Mouse (Mus musculus) liver, embryonic 16.5 days (tissue): ENCODE data around the gene Gkn3. TPM values are rescaled to one million over a fixed set of nuclear protein-coding genes. Genes with fewer than 3 reads are reported as not detected.

Experiments
- ATAC-seq: fragments of 200-750 bp; cut with Nextera tagmentation; 2 replicates; pipeline ENCODE4 v1.8.0; 2017; ENCODE audit warnings: low read depth, mild to moderate bottlenecking, moderate number of reproducible peaks, moderate library complexity
- H3K27ac ChIP-seq: fragments of 300-500 bp; sonication (generic); 2 replicates; pipeline ENCODE4 v1.5.1; 2014; ENCODE audit warnings: mild to moderate bottlenecking, low read length
- H3K27me3 ChIP-seq: fragments of 300-500 bp; sonication (generic); 2 replicates; pipeline ENCODE4 v1.6.1; 2014; ENCODE audit warnings: low read depth, low read length, mixed read lengths; ENCODE audit not compliant: control insufficient read depth, insufficient read depth
- H3K36me3 ChIP-seq: fragments of 300-500 bp; sonication (generic); 2 replicates; pipeline ENCODE4 v1.6.1; 2014; ENCODE audit warnings: mild to moderate bottlenecking; ENCODE audit not compliant: control insufficient read depth, insufficient read depth
- H3K4me1 ChIP-seq: fragments of 300-500 bp; sonication (generic); 2 replicates; pipeline ENCODE4 v1.6.1; 2014; ENCODE audit warnings: low read depth, low read length, mixed read lengths; ENCODE audit not compliant: control insufficient read depth
- H3K4me2 ChIP-seq: fragments of 300-500 bp; sonication (generic); 2 replicates; pipeline ENCODE4 v1.6.1; 2014; ENCODE audit warnings: low read depth, low read length, mixed read lengths
- H3K4me3 ChIP-seq: fragments of 300-500 bp; sonication (generic); 2 replicates; pipeline ENCODE4 v1.5.1; 2014; ENCODE audit warnings: low read depth, mild to moderate bottlenecking, low read length
- H3K9ac ChIP-seq: fragments of 300-500 bp; sonication (generic); 2 replicates; pipeline ENCODE4 v1.6.1; 2014; ENCODE audit warnings: low read depth, low read length
- H3K9me3 ChIP-seq: fragments of 300-500 bp; sonication (generic); replicated peaks from 2 replicates; pipeline ENCODE4 v1.6.1; 2016; ENCODE audit warnings: low read length; ENCODE audit not compliant: control insufficient read depth
- WGBS: fragments of 180-500 bp; shearing (Covaris S2); extraction: QIAGEN DNeasy Blood & Tissue Kit; methylation state at CpG from one replicate; pipeline ENCODE4 v1.1.7; 2014; ENCODE audit not compliant: insufficient replicate concordance; 5-methylcytosine and 5-hydroxymethylcytosine counted together
- polyA plus RNA-seq: library from polyadenylated mRNA; unstranded; fragments of >200 nt; fragmentation: Nextera tagmentation; extraction: Ambion mirVana; gene quantifications from 2 replicates; pipeline ENCODE4 v1.2.1, GENCODE M21; 2015

Gene Gkn3
- polyA plus RNA-seq, 1 experiment from 2014 or later, result not detected

- Histone ChIP-seq H3K4me2 (no peak overlapping the region), H3K36me3 (no peaks in the 10 kb centered on the region), H3K4me3 (no peak overlapping the region), H3K27ac (no peak overlapping the region), H3K9me3 (no peaks in the 10 kb centered on the region), H3K27me3 (no peaks in the 10 kb centered on the region), H3K4me1 (no peaks in the 10 kb centered on the region; the same call in 1 of the 2 replicates), H3K9ac (no peak overlapping the region)
- 41% methylated on average over 6 of the region's 6 CpGs for WGBS
- ATAC-seq, result 0 out of 2 replicates have a peak, but pooled peaks have one; percentile 37
These were observed 12.7 kb upstream of the Gkn3 start for GRCm38 (mm10) chr6:87401456-87401855.

GRCm38 (mm10) chr6:87399886-87400566 lies 11.3 kb upstream of the Gkn3 start:
- H3K27ac ChIP-seq, result 0 out of 2 replicates have a peak overlapping the region, but pooled peaks have one; percentile 1
- H3K36me3 ChIP-seq, result no peaks in the 10 kb centered on the region
- no peak overlapping the region for H3K4me3 ChIP-seq
- 7% methylated on average over 4 of the region's 4 CpGs for WGBS
- no peaks in the 10 kb centered on the region for H3K27me3 ChIP-seq
- no peaks in the 10 kb centered on the region; the same call in 1 of the 2 replicates for H3K4me1 ChIP-seq
- H3K9me3 ChIP-seq, result no peaks in the 10 kb centered on the region
- no peak overlapping the region for H3K9ac ChIP-seq
- no peak for ATAC-seq
- no peak overlapping the region for H3K4me2 ChIP-seq

GRCm38 (mm10) chr6:87399137-87399536 lies 10.4 kb upstream of the Gkn3 start:
- no peak overlapping the region for H3K27ac ChIP-seq
- H3K27me3 ChIP-seq, result no peaks in the 10 kb centered on the region
- no peaks in the 10 kb centered on the region for H3K9me3 ChIP-seq
- no peaks in the 10 kb centered on the region; the same call in 1 of the 2 replicates for H3K4me1 ChIP-seq
- no peak overlapping the region for H3K4me2 ChIP-seq
- 0 out of 2 replicates have a peak, but pooled peaks have one; percentile 21 for ATAC-seq
- no peak overlapping the region for H3K4me3 ChIP-seq
- no peak overlapping the region for H3K9ac ChIP-seq
- H3K36me3 ChIP-seq, result no peaks in the 10 kb centered on the region
- WGBS, result 1% methylated on average over 5 of the region's 5 CpGs

GRCm38 (mm10) chr6:87394783-87395182 lies 6.0 kb upstream of the Gkn3 start:
- Histone ChIP-seq H3K4me2 (no peak overlapping the region), H3K36me3 (no peaks in the 10 kb centered on the region), H3K4me1 (peaks cover 9% of the 10 kb centered on the region), H3K27ac (no peak overlapping the region), H3K27me3 (no peaks in the 10 kb centered on the region), H3K9ac (no peak overlapping the region), H3K9me3 (no peaks in the 10 kb centered on the region), H3K4me3 (no peak overlapping the region)
- 67% methylated on average over 9 of the region's 9 CpGs for WGBS
- ATAC-seq, result no peak

GRCm38 (mm10) chr6:87393466-87394205 lies 4.9 kb upstream of the Gkn3 start:
- no peak overlapping the region for H3K4me2 ChIP-seq
- WGBS, result 31% methylated on average over 8 of the region's 8 CpGs
- H3K4me3 ChIP-seq, result no peak overlapping the region
- H3K27me3 ChIP-seq, result no peaks in the 10 kb centered on the region
- H3K9me3 ChIP-seq, result no peaks in the 10 kb centered on the region
- H3K27ac ChIP-seq, result no peak overlapping the region
- H3K9ac ChIP-seq, result no peak overlapping the region
- peak; percentile 81 for ATAC-seq
- H3K36me3 ChIP-seq, result no peaks in the 10 kb centered on the region
- H3K4me1 ChIP-seq, result peaks cover 16% of the 10 kb centered on the region

- H3K4me1 ChIP-seq, result peaks cover 18% of the 10 kb centered on the region
- H3K4me3 ChIP-seq, result no peak overlapping the region
- no peaks in the 10 kb centered on the region for H3K27me3 ChIP-seq
- H3K4me2 ChIP-seq, result no peak overlapping the region
- 0 out of 2 replicates have a peak, but pooled peaks have one; percentile 35 for ATAC-seq
- H3K9me3 ChIP-seq, result no peaks in the 10 kb centered on the region
- no peak overlapping the region for H3K9ac ChIP-seq
- WGBS, result 20% methylated on average over 5 of the region's 5 CpGs
- H3K27ac ChIP-seq, result no peak overlapping the region
- H3K36me3 ChIP-seq, result no peaks in the 10 kb centered on the region
These were observed 787 bp upstream of the Gkn3 start for GRCm38 (mm10) chr6:87389455-87389989.

GRCm38 (mm10) chr6:87386681-87387080 lies 2.1 kb downstream of the Gkn3 start:
- ATAC-seq, result no peak
- Histone ChIP-seq H3K36me3 (no peaks in the 10 kb centered on the region), H3K4me2 (no peak overlapping the region), H3K9ac (no peak overlapping the region), H3K27me3 (peaks cover 5% of the 10 kb centered on the region; the same call in 1 of the 2 replicates), H3K27ac (no peak overlapping the region), H3K4me1 (peaks cover 12% of the 10 kb centered on the region), H3K9me3 (no peaks in the 10 kb centered on the region), H3K4me3 (no peak overlapping the region)
- WGBS, result 73% methylated on average over 10 of the region's 10 CpGs

- Histone ChIP-seq H3K4me2 (no peak overlapping the region), H3K36me3 (no peaks in the 10 kb centered on the region), H3K27ac (no peak overlapping the region), H3K27me3 (peaks cover 5% of the 10 kb centered on the region; the same call in 1 of the 2 replicates), H3K9ac (no peak overlapping the region), H3K4me3 (no peak overlapping the region), H3K9me3 (no peaks in the 10 kb centered on the region), H3K4me1 (peaks cover 12% of the 10 kb centered on the region)
- ATAC-seq, result no peak
- 6% methylated on average over 7 of the region's 7 CpGs for WGBS
These were observed 2.5 kb downstream of the Gkn3 start for GRCm38 (mm10) chr6:87386203-87386602.

- no peak for ATAC-seq
- H3K4me1 ChIP-seq, result peaks cover 9% of the 10 kb centered on the region
- no peak overlapping the region for H3K4me3 ChIP-seq
- H3K4me2 ChIP-seq, result peak overlapping the region; percentile 39
- H3K27ac ChIP-seq, result no peak overlapping the region
- H3K9me3 ChIP-seq, result no peaks in the 10 kb centered on the region
- H3K36me3 ChIP-seq, result no peaks in the 10 kb centered on the region
- WGBS, result 35% methylated on average over 5 of the region's 6 CpGs
- H3K9ac ChIP-seq, result no peak overlapping the region
- peaks cover 5% of the 10 kb centered on the region; the same call in 1 of the 2 replicates for H3K27me3 ChIP-seq
These were observed 4.0 kb downstream of the Gkn3 start for GRCm38 (mm10) chr6:87384761-87385160.
